ENCODE assay signal across 14 mouse cellular contexts in the genomic region with DNA sequence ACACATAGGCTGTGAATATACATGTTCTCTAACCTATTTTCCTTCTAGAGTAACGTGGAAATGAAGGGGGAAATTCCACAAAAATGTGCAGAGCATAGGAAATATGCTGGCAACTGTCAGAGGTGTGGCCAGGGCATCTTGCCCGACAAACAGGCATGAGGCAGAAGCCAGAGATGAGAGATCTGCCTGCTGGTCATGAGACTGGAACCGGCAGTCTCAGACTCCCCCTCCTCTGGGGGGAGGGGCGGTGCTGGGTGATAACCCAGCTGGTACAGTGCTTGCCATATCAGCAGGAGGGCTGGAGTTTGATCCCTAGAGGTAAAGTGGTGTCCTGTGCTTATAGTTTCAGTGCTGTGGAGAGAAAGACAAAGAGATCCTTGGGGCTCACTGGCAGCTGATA. TPM values are rescaled to one million over a fixed set of nuclear protein-coding genes. Genes with fewer than 3 reads are reported as not detected.
A peak's percentile ranks its signal among the peaks of the same experiment; 100 is the strongest.
DNase-seq lines count a peak whose midpoint lies in the region; ATAC-seq and TF ChIP-seq lines count a peak whose summit lies in the region.
"Had no signal": no experiment of that assay in that cellular context is flagged by ENCODE, and none has a peak within 500 bp of the region (broad histone marks: within the 10 kb centered on the region; RNA-seq: fewer than 3 reads in every experiment).

No protein-coding gene starts in this region.

- H3K36me3 ChIP-seq in heart, embryonic 13.5 days: no peaks in the 10 kb centered on the region
- H3K36me3 ChIP-seq: hindbrain, embryonic 15.5 days had no signal

- H3K27ac ChIP-seq in heart, embryonic 13.5 days (replicated peaks): no peak overlapping the region
- H3K27ac ChIP-seq: heart, adult 2 months; hindbrain, embryonic 15.5 days had no signal

- TF ChIP-seq POLR2A in lung, adult 2 months (IDR thresholded peaks at IDR 0.05; ENCODE audit: borderline replicate concordance, extremely low read depth, low read depth, low read length): no peak

- no peak for TF ChIP-seq CTCF in lung, adult 2 months (IDR thresholded peaks at IDR 0.05; ENCODE audit: insufficient read depth, low read length)

- H3K4me3 ChIP-seq in heart, embryonic 13.5 days: no peak overlapping the region
- H3K4me3 ChIP-seq in lung, adult 2 months (replicated peaks; ENCODE audit: extremely low read depth, low read depth, low read length): no peak overlapping the region
- H3K4me3 ChIP-seq: heart, adult 2 months; hindbrain, embryonic 15.5 days had no signal

- no peaks in the 10 kb centered on the region for H3K9me3 ChIP-seq in heart, embryonic 13.5 days
- H3K9me3 ChIP-seq: hindbrain, embryonic 15.5 days had no signal

- 21% methylated on average over 4 of the region's 4 CpGs for WGBS in heart, embryonic 13.5 days
- WGBS in lung, adult 2 months: 30% methylated on average over 4 of the region's 4 CpGs

- intact Hi-C loops in heart, postnatal 10 days (cut with DNase I): no loop called here
- intact Hi-C loops in left cerebral cortex, postnatal 14 days (cut with DNase I): no loop called here

- H3K9ac ChIP-seq in heart, embryonic 13.5 days: 0 out of 2 replicates have a peak overlapping the region, but pooled peaks have one; percentile 4
- H3K9ac ChIP-seq: hindbrain, embryonic 15.5 days had no signal

- peaks cover 14% of the 10 kb centered on the region for H3K4me1 ChIP-seq in heart, embryonic 13.5 days
- no peaks in the 10 kb centered on the region for H3K4me1 ChIP-seq in lung, adult 2 months (ENCODE audit: control insufficient read depth, insufficient read depth, low read length)
- H3K4me1 ChIP-seq: hindbrain, embryonic 15.5 days had no signal

- no peak for DNase-seq in heart, postnatal 10 days
- peak; percentile 20 for DNase-seq in lung, adult 18-20 months
- no peak for DNase-seq in lung, adult 2 months
- peak; percentile 30 for DNase-seq in MN1 (ENCODE audit: low spot score)
- DNase-seq in layer of hippocampus, postnatal 36 days: peak; percentile 6 to 7
- no peak for DNase-seq in spleen, adult 18-20 months
- DNase-seq in left cerebral cortex, postnatal 14 days (ENCODE audit: low spot score in 2 of 2): no peak
- DNase-seq: adrenal gland, postnatal 36 days; embryo, embryonic 11 days; thymus, adult 2 months had no signal

- no peak for ATAC-seq in heart, embryonic 13.5 days (ENCODE audit: extremely low read depth, insufficient number of reproducible peaks, low FRiP score, low TSS enrichment)
- ATAC-seq: CD4-positive, CD25-positive, alpha-beta regulatory T cell, adult 4 months had no signal

- no peak overlapping the region for H3K4me2 ChIP-seq in heart, embryonic 13.5 days
- H3K4me2 ChIP-seq: hindbrain, embryonic 15.5 days had no signal

- no peaks in the 10 kb centered on the region for H3K27me3 ChIP-seq in heart, embryonic 13.5 days (replicated peaks)
- H3K27me3 ChIP-seq: hindbrain, embryonic 15.5 days had no signal

RNA-seq across cellular contexts. Expression of a gene that starts 46.9 kb away (rescaled TPM):
- polyA plus RNA-seq in heart, embryonic 13.5 days (2015; fragmentation: Nextera tagmentation; extraction: Ambion mirVana): 77.1 and 79.5 TPM in 2 replicates
- total RNA-seq in heart, postnatal 10 days (2021): 100 to 1,000 TPM; 210 to 215 TPM
- 43.1 and 51.6 TPM in 2 replicates for polyA plus RNA-seq in lung, adult 2 months (2012; rRNA removed)
- total RNA-seq in layer of hippocampus, postnatal 36 days (2021): 10 to 100 TPM in 1 of 2 experiments, 1 to 10 TPM in 1; 7.0 to 11.8 TPM
- total RNA-seq in left cerebral cortex, postnatal 14 days (2021): 10 to 100 TPM; 10.8 to 13.1 TPM

Comparison
In these comparisons a context has a peak if more than half of its experiments do, and no peak if none do; other contexts are left out.
1. DNase-seq: peak in lung, adult 18-20 months (2 of 2), MN1 (single experiment) and layer of hippocampus, postnatal 36 days (2 of 2); none in heart, postnatal 10 days (0 of 2), lung, adult 2 months (single experiment), spleen, adult 18-20 months (0 of 2) and left cerebral cortex, postnatal 14 days (0 of 2).
2. RNA of a gene that starts 46.9 kb away (total RNA-seq): 210 to 215 TPM in heart, postnatal 10 days; 10.8 to 13.1 TPM in left cerebral cortex, postnatal 14 days and 7.0 to 11.8 TPM in layer of hippocampus, postnatal 36 days; every median in the first group is over 10 times any median in the second.